Mouse (Mus musculus) CH12.LX (cell line): ENCODE results near the gene Tamm41. TPM values are rescaled to one million over a fixed set of nuclear protein-coding genes. Genes with fewer than 3 reads are reported as not detected.

Experiments
- DNase-seq: peaks from one replicate; pipeline ENCODE4 v3.0.0-alpha.2; 2013; ENCODE audit errors: extremely low read depth
- H3K27ac ChIP-seq: 2 replicates; pipeline ENCODE4 v1.5.1; 2012; ENCODE audit warnings: low read depth, mild to moderate bottlenecking, control low read depth, moderate library complexity; ENCODE audit not compliant: insufficient read depth
- H3K27me3 ChIP-seq: replicated peaks from 2 replicates; pipeline ENCODE3; 2012; ENCODE audit warnings: inconsistent platforms
- H3K36me3 ChIP-seq, 2 experiments: replicated peaks in 1 of 2; 2 replicates each; pipeline versions ENCODE3 to v1.6.1; 2012; ENCODE audit warnings: inconsistent platforms in 1 of 2, low read length in 1 of 2, mild to moderate bottlenecking in 1 of 2, mixed read lengths in 1 of 2, moderate library complexity in 1 of 2; ENCODE audit not compliant: control insufficient read depth in 1 of 2, insufficient read depth in 1 of 2
- H3K4me1 ChIP-seq, 2 experiments: 2 replicates each; pipeline ENCODE4 v1.6.1; 2012; ENCODE audit warnings: inconsistent platforms in 1 of 2, moderate library complexity in 1 of 2; ENCODE audit not compliant: insufficient read depth in 2 of 2, control insufficient read depth in 1 of 2
- H3K4me2 ChIP-seq: 2 replicates; pipeline ENCODE4 v1.6.1; 2012; ENCODE audit warnings: low read depth, mild to moderate bottlenecking, control low read depth; ENCODE audit not compliant: poor library complexity, insufficient read depth, severe bottlenecking
- H3K4me3 ChIP-seq, 3 experiments: fragments of 150-350 bp in 1 of 3; sonication (generic) in 1 of 3; replicated peaks in 1 of 3; 2 replicates each; pipeline versions ENCODE3 to v1.5.1; 2011 to 2012; ENCODE audit warnings: low read depth in 2 of 3, low read length in 2 of 3, mild to moderate bottlenecking in 2 of 3, moderate library complexity in 2 of 3, control low read depth in 1 of 3, improper control_type of control experiment in 1 of 3, inconsistent platforms in 1 of 3, mixed read lengths in 1 of 3; ENCODE audit not compliant: poor library complexity in 1 of 3
- H3K79me2 ChIP-seq: replicated peaks from 2 replicates; pipeline ENCODE4 v1.6.1; 2012; ENCODE audit warnings: mild to moderate bottlenecking, moderate library complexity; ENCODE audit not compliant: control insufficient read depth, poor library complexity, insufficient read depth, severe bottlenecking; ENCODE audit errors: extremely low read depth
- H3K9ac ChIP-seq: 2 replicates; pipeline ENCODE4 v1.6.1; 2012; ENCODE audit warnings: low read depth, mild to moderate bottlenecking, control low read depth, moderate library complexity; ENCODE audit not compliant: insufficient read depth
- H3K9me3 ChIP-seq: replicated peaks from 2 replicates; pipeline ENCODE3; 2012; ENCODE audit warnings: low read length, inconsistent platforms, mixed read lengths
- CTCF ChIP-seq, 2 experiments: IDR thresholded peaks in 1 of 2; conservative IDR thresholded peaks in 1 of 2; 2 replicates each; pipeline ENCODE4 v1.5.1; 2011 to 2012; ENCODE audit warnings: low read depth in 2 of 2, low read length in 2 of 2, improper control_type of control experiment in 1 of 2, inconsistent platforms in 1 of 2, mild to moderate bottlenecking in 1 of 2, moderate library complexity in 1 of 2
- ELF1 ChIP-seq: IDR thresholded peaks from 2 replicates; pipeline ENCODE4 v1.6.1; 2014; ENCODE audit warnings: low read depth, mild to moderate bottlenecking, inconsistent platforms, low read length, improper control_type of control experiment
- EP300 ChIP-seq: IDR thresholded peaks from 2 replicates; pipeline ENCODE4 v1.6.1; 2011; ENCODE audit warnings: low read length, improper control_type of control experiment
- GABPA ChIP-seq: IDR thresholded peaks from 2 replicates; pipeline ENCODE4 v1.6.1; 2012; ENCODE audit warnings: low read depth, low read length, improper control_type of control experiment, inconsistent platforms; ENCODE audit not compliant: insufficient replicate concordance
- JUN ChIP-seq: IDR thresholded peaks from 2 replicates; pipeline ENCODE4 v1.6.1; 2011; ENCODE audit warnings: low read depth, mild to moderate bottlenecking, low read length, improper control_type of control experiment, moderate library complexity; ENCODE audit not compliant: insufficient read depth
- JUND ChIP-seq: conservative IDR thresholded peaks from 2 replicates; pipeline ENCODE4 v1.6.1; 2011; ENCODE audit warnings: low read depth, low read length, improper control_type of control experiment
- MAX ChIP-seq: IDR thresholded peaks from 2 replicates; pipeline ENCODE4 v1.6.1; 2011; ENCODE audit warnings: low read length, improper control_type of control experiment
- MAZ ChIP-seq: IDR thresholded peaks from 2 replicates; pipeline ENCODE4 v1.6.1; 2012; ENCODE audit warnings: low read depth, mild to moderate bottlenecking, inconsistent platforms, low read length, improper control_type of control experiment, moderate library complexity
- MEF2A ChIP-seq: IDR thresholded peaks from 2 replicates; pipeline ENCODE4 v1.6.1; 2014; ENCODE audit warnings: low read depth, mild to moderate bottlenecking, inconsistent platforms, low read length, improper control_type of control experiment, borderline replicate concordance
- MXI1 ChIP-seq: IDR thresholded peaks from 2 replicates; pipeline ENCODE4 v1.6.1; 2011; ENCODE audit warnings: mild to moderate bottlenecking, low read depth, low read length, improper control_type of control experiment
- MYC ChIP-seq: IDR thresholded peaks from 2 replicates; pipeline ENCODE4 v1.6.1; 2011; ENCODE audit warnings: low read depth, mild to moderate bottlenecking, improper control_type of control experiment, low read length
- RAD21 ChIP-seq: IDR thresholded peaks from 2 replicates; pipeline ENCODE4 v1.6.1; 2011; ENCODE audit warnings: low read depth, mild to moderate bottlenecking, low read length, improper control_type of control experiment, moderate library complexity
- RCOR1 ChIP-seq: conservative IDR thresholded peaks from 2 replicates; pipeline ENCODE4 v1.6.1; 2012; ENCODE audit warnings: low read depth, mild to moderate bottlenecking, inconsistent platforms, low read length, improper control_type of control experiment
- SIN3A ChIP-seq: IDR thresholded peaks from 2 replicates; pipeline ENCODE4 v1.6.1; 2012; ENCODE audit warnings: low read length, improper control_type of control experiment, inconsistent platforms
- SMC3 ChIP-seq: IDR thresholded peaks from 2 replicates; pipeline ENCODE4 v1.6.1; 2011; ENCODE audit warnings: low read depth, low read length, improper control_type of control experiment
- TBP ChIP-seq: conservative IDR thresholded peaks from 2 replicates; pipeline ENCODE4 v1.6.1; 2011; ENCODE audit warnings: low read depth, low read length, improper control_type of control experiment
- TCF12 ChIP-seq: IDR thresholded peaks from 2 replicates; pipeline ENCODE4 v1.6.1; 2014; ENCODE audit warnings: low read depth, mild to moderate bottlenecking, inconsistent platforms, low read length, improper control_type of control experiment
- USF2 ChIP-seq: conservative IDR thresholded peaks from 2 replicates; pipeline ENCODE4 v1.6.1; 2011; ENCODE audit warnings: low read depth, low read length, improper control_type of control experiment
- ZC3H11A ChIP-seq: IDR thresholded peaks from 2 replicates; pipeline ENCODE4 v1.6.1; 2012; ENCODE audit warnings: low read depth, mild to moderate bottlenecking, inconsistent platforms, low read length, improper control_type of control experiment
- ZNF384 ChIP-seq: IDR thresholded peaks from 2 replicates; pipeline ENCODE4 v1.6.1; 2012; ENCODE audit warnings: low read depth, low read length, improper control_type of control experiment, inconsistent platforms
- dilution Hi-C: fragments of 300-500 bp; cut with MboI; formaldehyde crosslinking; loops from 2 replicates; pipeline ENCODE4 v1.14.3; 2020; ENCODE audit warnings: low sequenced_read_pairs; ENCODE audit not compliant: extremely low pct_unique_long_range_greater_than_20kb, extremely low pct_ligation_motif_present
- in situ Hi-C: fragments of 300-500 bp; cut with MboI; formaldehyde crosslinking; loops from 3 replicates; pipeline ENCODE4 v1.14.3; 2019; ENCODE audit warnings: low sequenced_read_pairs, low pct_ligation_motif_present, low pct_unique_long_range_greater_than_20kb, mixed read lengths
- polyA plus RNA-seq: library from polyadenylated mRNA; unstranded; fragments of >175 nt; gene quantifications from 2 replicates; pipeline ENCODE4 v1.2.1, GENCODE M21; 2012; ENCODE audit warnings: low read depth; ENCODE audit not compliant: insufficient read length
- total RNA-seq, 2 experiments: library from RNA; depleted of rRNA; stranded (reverse); fragments of 300-350 nt in 1 of 2; fragments of >200 nt in 1 of 2; gene quantifications; 2 replicates each; pipeline ENCODE4 v1.2.3; 2012 to 2014

Gene Tamm41
- total and polyA plus RNA-seq, 3 experiments: 29.3 to 41.1 (median 39.8) TPM

DNA sequence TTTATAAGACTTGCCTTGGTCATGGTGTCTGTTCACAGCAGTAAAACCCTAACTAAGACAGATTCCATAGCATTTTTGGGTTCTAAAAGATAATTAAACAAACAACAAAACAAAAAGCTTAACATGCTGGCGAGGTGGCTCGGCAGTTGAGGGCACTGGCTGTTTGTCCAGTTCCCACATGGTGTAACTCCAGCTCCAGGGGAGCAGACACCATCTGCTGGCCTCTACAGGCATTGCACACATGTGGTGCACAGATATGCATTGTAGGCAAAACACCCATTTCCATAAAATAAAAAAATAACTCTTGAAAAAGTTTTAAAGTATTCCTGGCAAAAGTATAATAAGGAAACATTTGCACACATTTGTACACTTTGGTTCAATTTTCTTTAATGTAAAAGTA is 7.6 kb downstream of the Tamm41 start:
- H3K27me3 ChIP-seq: no peaks in the 10 kb centered on the region
- H3K9me3 ChIP-seq: no peaks in the 10 kb centered on the region
- dilution Hi-C loops: no loop called here
- no peak overlapping the region for H3K4me2 ChIP-seq
- H3K27ac ChIP-seq: no peak overlapping the region
- H3K9ac ChIP-seq: no peak overlapping the region
- TF ChIP-seq SMC3: peak; percentile 90
- TF ChIP-seq CTCF (conservative IDR thresholded peaks at IDR 0.05 in 1 of 2, IDR thresholded peaks at IDR 0.05 in 1 of 2; ENCODE audit: low read depth in 2 of 2, low read length in 2 of 2): peak; percentile 32 to 81; a peak in 3 of 4 replicates
- TF ChIP-seq GABPA: no peak
- TF ChIP-seq MYC: peak; percentile 81
- no peak for TF ChIP-seq MAZ
- TF ChIP-seq ZNF384: no peak
- TF ChIP-seq JUN: no peak
- TF ChIP-seq MXI1: no peak
- TF ChIP-seq TCF12: no peak
- TF ChIP-seq JUND: no peak
- no peak for TF ChIP-seq MEF2A
- peak; percentile 66 for TF ChIP-seq RAD21
- no peak for TF ChIP-seq EP300
- TF ChIP-seq MAX: peak; percentile 56; the same call in 1 of the 2 replicates
- no peak for TF ChIP-seq TBP
- TF ChIP-seq, all 38 proteins: peak for 5
- H3K79me2 ChIP-seq: peaks cover 1% of the 10 kb centered on the region
- no peak overlapping the region for H3K4me3 ChIP-seq
- DNase-seq: no peak
- in situ Hi-C loops: loop anchor here (5.0 kb wide), 1 partner anchor 308 kb away; no protein-coding TSS in a partner anchor
- H3K36me3 ChIP-seq: peaks cover 46 to 72% of the 10 kb centered on the region in 2 experiments
- peaks cover 19 to 46% of the 10 kb centered on the region in 2 experiments for H3K4me1 ChIP-seq

DNA sequence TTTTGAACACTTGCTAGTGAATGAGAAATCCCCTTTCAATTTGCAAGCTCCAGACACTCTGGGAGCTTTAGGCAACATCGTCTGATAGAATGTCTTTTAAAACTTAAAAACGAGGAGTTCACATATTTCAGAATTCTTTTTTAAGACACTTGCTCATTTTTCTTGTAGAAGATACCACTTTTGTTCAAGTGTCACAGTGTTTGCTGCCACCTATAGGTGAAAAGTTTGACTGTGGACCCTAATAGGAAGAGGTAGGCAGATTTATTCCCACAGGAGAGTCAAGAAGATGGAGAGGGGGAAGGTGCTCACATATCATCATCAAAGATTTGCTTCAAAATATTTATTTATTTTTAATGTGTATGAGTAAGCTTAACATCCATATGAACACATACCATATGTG is 8.4 kb downstream of the Tamm41 start:
- in situ Hi-C loops: loop anchor here (5.0 kb wide), 1 partner anchor 97 kb away; no protein-coding TSS in a partner anchor
- DNase-seq: peak; percentile 62

More for the DNA sequence above, 8.4 kb downstream of the Tamm41 start:
- no peak for TF ChIP-seq MAX
- TF ChIP-seq SMC3: peak; percentile 85
- no peak; the same call in 1 of the 2 replicates for TF ChIP-seq MAZ
- TF ChIP-seq RAD21: peak; percentile 87
- TF ChIP-seq SIN3A: no peak
- peak; percentile 70 for TF ChIP-seq ZC3H11A
- TF ChIP-seq CTCF (conservative IDR thresholded peaks at IDR 0.05 in 1 of 2, IDR thresholded peaks at IDR 0.05 in 1 of 2; ENCODE audit: low read depth in 2 of 2, low read length in 2 of 2): peak in 1 of 2 experiments; percentile 83; a peak in 2 of 4 replicates
- 0 out of 2 replicates have a peak, but pooled peaks have one; percentile 54 for TF ChIP-seq MYC
- TF ChIP-seq RCOR1: no peak
- no peak for TF ChIP-seq USF2
- TF ChIP-seq JUND: 0 out of 2 replicates have a peak, but pooled peaks have one; percentile 24
- TF ChIP-seq ELF1: no peak
- no peaks in the 10 kb centered on the region; the same call in 1 of the 2 replicates for H3K79me2 ChIP-seq
- peak overlapping the region; percentile 39; the same call in 1 of the 2 replicates for H3K9ac ChIP-seq
- H3K27ac ChIP-seq: no peak overlapping the region
- H3K36me3 ChIP-seq: peaks cover 47 to 72% of the 10 kb centered on the region in 2 experiments
- H3K9me3 ChIP-seq: no peaks in the 10 kb centered on the region
- dilution Hi-C loops: no loop called here
- no peaks in the 10 kb centered on the region for H3K27me3 ChIP-seq
- H3K4me3 ChIP-seq: no peak overlapping the region
- H3K4me1 ChIP-seq: peaks cover 19 to 37% of the 10 kb centered on the region in 2 experiments
- no peak overlapping the region for H3K4me2 ChIP-seq
